Mouse (Mus musculus) kidney, embryonic 16.5 days (tissue): ENCODE measurements at regions not wholly inside any gene's neighbourhood (a gene's known extent, or its start where the extent isn't known, plus 50 kb on each side); places are given as distances from the start of the nearest gene placed in this dataset.

Source experiments
- ATAC-seq: fragments of 200-750 bp; cut with Nextera tagmentation; 2 replicates; pipeline ENCODE4 v1.8.0; 2017; ENCODE audit warnings: moderate TSS enrichment; ENCODE audit not compliant: low FRiP score, low TSS enrichment
- H3K27ac ChIP-seq: fragments of 300-500 bp; sonication (generic); 2 replicates; pipeline ENCODE4 v1.5.1; 2014; ENCODE audit warnings: low read length
- H3K27me3 ChIP-seq: fragments of 300-500 bp; sonication (generic); 2 replicates; pipeline ENCODE4 v1.6.1; 2014; ENCODE audit warnings: low read length, control low read depth, mixed read lengths; ENCODE audit not compliant: insufficient read depth
- H3K36me3 ChIP-seq: fragments of 300-500 bp; sonication (generic); 2 replicates; pipeline ENCODE4 v1.6.1; 2014; ENCODE audit warnings: low read length, control low read depth, mixed read lengths; ENCODE audit not compliant: insufficient read depth
- H3K4me1 ChIP-seq: fragments of 300-500 bp; sonication (generic); 2 replicates; pipeline ENCODE4 v1.6.1; 2014; ENCODE audit warnings: low read length, control low read depth, mixed read lengths; ENCODE audit not compliant: insufficient read depth
- H3K4me2 ChIP-seq: fragments of 300-500 bp; sonication (generic); replicated peaks from 2 replicates; pipeline ENCODE4 v1.6.1; 2014; ENCODE audit warnings: low read depth, low read length
- H3K4me3 ChIP-seq: fragments of 300-500 bp; sonication (generic); 2 replicates; pipeline ENCODE4 v1.5.1; 2014; ENCODE audit warnings: mild to moderate bottlenecking, low read length
- H3K9ac ChIP-seq: fragments of 300-500 bp; sonication (generic); replicated peaks from 2 replicates; pipeline ENCODE4 v1.6.1; 2014; ENCODE audit warnings: low read length
- H3K9me3 ChIP-seq: fragments of 300-500 bp; sonication (generic); 2 replicates; pipeline ENCODE4 v1.6.1; 2016; ENCODE audit warnings: low read length, control low read depth
- WGBS: fragments of 180-500 bp; shearing (Covaris S2); extraction: QIAGEN DNeasy Blood & Tissue Kit; methylation state at CpG from one replicate; pipeline ENCODE4 v1.1.7; 2014; 5-methylcytosine and 5-hydroxymethylcytosine counted together

DNA sequence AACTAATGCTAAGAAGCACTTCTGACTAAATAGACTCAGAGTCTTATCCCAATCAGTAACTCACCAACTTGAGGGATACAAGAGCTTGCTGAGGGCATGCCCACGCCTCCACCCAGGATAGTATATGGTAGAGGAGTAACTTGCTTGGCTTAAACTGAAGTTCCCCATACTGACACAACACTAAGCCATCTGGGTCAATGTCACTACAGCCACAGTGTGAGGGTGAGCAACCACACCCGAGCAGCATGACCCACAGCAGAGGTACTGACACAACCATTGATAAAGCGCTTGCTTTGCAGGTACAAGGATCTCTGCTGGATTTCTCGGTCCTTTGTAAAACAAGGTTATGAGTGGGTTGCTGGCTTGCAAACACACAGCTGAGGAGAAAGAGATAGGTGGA, 312.2 kb downstream of the Gm11011 start:
- ATAC-seq: no peak
- Histone ChIP-seq H3K36me3 (no peaks in the 10 kb centered on the region), H3K27me3 (no peaks in the 10 kb centered on the region), H3K4me1 (no peaks in the 10 kb centered on the region), H3K27ac (no peak overlapping the region), H3K4me3 (no peak overlapping the region), H3K9me3 (peaks cover 3% of the 10 kb centered on the region; the same call in 1 of the 2 replicates), H3K9ac (no peak overlapping the region), H3K4me2 (no peak overlapping the region)
- 90% methylated on average over 4 of the region's 4 CpGs for WGBS

DNA sequence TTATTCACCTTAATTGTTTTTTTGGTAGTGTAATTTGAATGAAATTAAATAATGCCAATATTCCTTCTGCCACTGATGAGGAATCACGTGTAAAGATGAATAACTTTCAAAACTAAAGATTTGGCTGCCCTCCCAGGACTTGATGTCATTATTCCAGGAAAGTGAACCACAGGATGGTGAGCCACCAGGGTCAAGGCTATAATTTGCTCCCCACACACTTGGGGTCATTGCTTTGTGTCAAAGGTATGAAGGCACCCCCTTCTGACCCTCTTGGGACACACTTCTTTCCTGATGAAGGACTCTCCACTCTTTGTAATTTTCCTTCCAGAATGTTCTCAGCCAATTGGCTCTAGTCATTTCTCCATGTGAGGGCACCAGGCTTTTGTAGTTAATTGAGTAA, 313.4 kb downstream of the Gm11011 start:
- Histone ChIP-seq H3K4me1 (no peaks in the 10 kb centered on the region), H3K27me3 (no peaks in the 10 kb centered on the region), H3K9ac (no peak overlapping the region), H3K4me2 (no peak overlapping the region), H3K4me3 (no peak overlapping the region), H3K9me3 (peaks cover under 1% of the 10 kb centered on the region; the same call in 1 of the 2 replicates), H3K27ac (no peak overlapping the region), H3K36me3 (no peaks in the 10 kb centered on the region)
- WGBS: 76% methylated on average over 1 of the region's 1 CpGs
- ATAC-seq: no peak

DNA sequence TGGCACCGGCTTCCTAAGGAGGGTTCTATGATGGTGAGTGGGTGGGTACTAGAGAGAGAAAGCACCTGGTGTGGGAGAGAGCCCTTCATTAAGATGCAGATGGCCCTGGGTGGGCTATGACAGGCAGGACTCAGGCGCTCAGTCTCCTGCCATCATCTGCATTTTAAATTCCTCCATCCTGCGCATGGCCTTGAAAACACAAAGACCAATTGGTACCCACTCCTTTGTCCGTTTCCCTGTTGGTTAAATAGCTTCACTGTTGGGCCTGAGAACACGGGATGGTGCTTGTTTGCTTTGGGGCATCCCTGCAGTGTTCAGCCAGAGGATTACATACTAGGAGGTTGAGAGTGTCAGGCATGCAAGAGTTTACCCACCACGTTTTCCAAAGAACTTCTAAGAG, 314.9 kb downstream of the Gm11011 start:
- Histone ChIP-seq H3K9me3 (no peaks in the 10 kb centered on the region), H3K9ac (no peak overlapping the region), H3K4me3 (no peak overlapping the region), H3K4me1 (no peaks in the 10 kb centered on the region), H3K4me2 (no peak overlapping the region), H3K27ac (no peak overlapping the region), H3K27me3 (no peaks in the 10 kb centered on the region), H3K36me3 (no peaks in the 10 kb centered on the region)
- no peak for ATAC-seq
- 47% methylated on average over 6 of the region's 6 CpGs for WGBS

DNA sequence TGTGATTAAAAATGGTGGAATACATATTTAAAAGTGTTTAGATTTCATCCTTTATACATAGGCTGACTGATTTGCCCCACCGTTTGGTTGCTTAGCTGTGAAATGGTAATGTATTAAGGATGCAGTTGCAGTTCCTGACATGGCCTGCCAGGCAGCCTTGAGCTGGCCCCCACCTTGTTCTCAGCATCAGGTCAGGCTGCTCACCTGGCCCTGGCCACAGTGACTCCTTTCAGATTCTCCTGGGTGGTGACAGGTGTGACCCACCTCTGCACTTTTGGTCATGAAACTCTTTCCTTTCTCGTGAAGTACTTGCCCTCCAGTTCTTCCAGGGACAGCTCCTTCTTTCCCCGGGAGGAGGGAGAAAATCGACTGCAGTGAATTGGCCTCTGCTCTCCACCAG, 315.5 kb downstream of the Gm11011 start:
- H3K36me3 ChIP-seq: no peaks in the 10 kb centered on the region
- no peaks in the 10 kb centered on the region for H3K4me1 ChIP-seq
- H3K9me3 ChIP-seq: no peaks in the 10 kb centered on the region
- no peak for ATAC-seq
- H3K27ac ChIP-seq: no peak overlapping the region
- WGBS: 31% methylated on average over 4 of the region's 4 CpGs
- no peak overlapping the region for H3K9ac ChIP-seq
- no peak overlapping the region for H3K4me3 ChIP-seq
- H3K4me2 ChIP-seq: no peak overlapping the region
- H3K27me3 ChIP-seq: no peaks in the 10 kb centered on the region

DNA sequence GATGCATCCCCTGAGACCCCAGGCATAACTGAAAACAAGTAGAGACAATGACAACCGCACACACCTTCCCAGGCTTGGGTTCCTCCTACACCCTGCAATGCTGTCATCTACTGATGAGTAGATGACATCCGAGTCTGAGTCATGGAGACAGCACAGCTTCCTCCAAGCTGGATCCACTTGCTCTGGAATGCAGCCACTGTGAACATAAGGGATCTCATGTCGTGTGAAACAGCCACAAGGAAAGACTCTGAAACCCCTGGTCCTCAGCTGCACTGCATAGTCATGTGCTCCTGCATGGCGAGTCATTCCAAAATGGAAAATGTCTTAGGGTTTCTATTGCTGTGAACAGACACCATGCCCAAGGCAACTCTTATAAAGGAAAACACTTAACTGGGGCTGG, 305.2 kb upstream of the Zfp64 start:
- H3K4me2 ChIP-seq: no peak overlapping the region
- ATAC-seq: no peak
- 84% methylated on average over 4 of the region's 4 CpGs for WGBS

DNA sequence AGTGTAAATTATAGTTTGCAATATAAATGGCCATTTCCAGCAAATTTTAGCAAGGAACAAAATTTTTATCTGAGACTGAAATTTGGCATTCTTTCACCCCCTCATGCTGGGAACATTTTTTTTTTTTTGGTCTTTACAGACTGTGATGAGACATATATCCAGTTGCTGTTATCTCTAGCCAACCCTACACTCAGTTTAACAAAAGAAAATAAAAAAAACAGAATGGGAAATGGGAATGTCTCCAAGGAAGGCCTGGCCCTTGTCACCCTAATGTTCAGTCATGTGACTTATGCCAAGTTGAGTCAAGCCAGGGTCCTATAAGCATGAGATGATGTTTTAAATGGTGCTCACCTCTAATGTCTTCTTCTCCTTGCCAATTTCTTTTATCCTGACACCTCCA, 289.2 kb upstream of the Zfp64 start:
- Histone ChIP-seq H3K4me2 (no peak overlapping the region), H3K36me3 (no peaks in the 10 kb centered on the region), H3K9ac (no peak overlapping the region), H3K27me3 (no peaks in the 10 kb centered on the region), H3K4me3 (no peak overlapping the region), H3K27ac (no peak overlapping the region), H3K9me3 (0 out of 2 replicates have a peak, but pooled peaks cover 3% of the 10 kb centered on the region), H3K4me1 (no peaks in the 10 kb centered on the region; the same call in none of the 2 replicates)
- ATAC-seq: no peak

More for the DNA sequence above, 305.2 kb upstream of the Zfp64 start:
- Histone ChIP-seq H3K27ac (no peak overlapping the region), H3K4me1 (no peaks in the 10 kb centered on the region), H3K27me3 (no peaks in the 10 kb centered on the region), H3K36me3 (no peaks in the 10 kb centered on the region), H3K9me3 (no peaks in the 10 kb centered on the region), H3K9ac (no peak overlapping the region), H3K4me3 (no peak overlapping the region)

DNA sequence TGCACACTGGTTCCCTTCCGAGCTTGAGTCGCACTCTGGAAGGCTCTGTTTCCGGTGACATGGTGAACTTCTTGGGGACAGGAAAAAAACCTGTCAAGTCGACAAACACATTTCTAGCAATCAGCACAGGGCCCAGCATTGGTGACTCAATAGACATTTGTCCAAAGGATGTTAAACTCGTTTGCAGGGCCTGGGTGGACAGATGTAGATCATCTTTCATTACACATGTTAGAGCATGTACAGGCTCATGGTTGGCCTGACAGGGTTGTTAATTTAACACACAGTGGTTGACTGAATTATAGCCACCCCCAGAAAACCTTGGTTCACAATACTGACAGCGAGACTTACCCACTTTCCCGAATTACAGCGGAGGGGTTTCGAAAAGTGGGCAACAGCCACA, 288.6 kb upstream of the Zfp64 start:
- H3K36me3 ChIP-seq: no peaks in the 10 kb centered on the region
- no peak overlapping the region for H3K27ac ChIP-seq
- H3K4me3 ChIP-seq: no peak overlapping the region

DNA sequence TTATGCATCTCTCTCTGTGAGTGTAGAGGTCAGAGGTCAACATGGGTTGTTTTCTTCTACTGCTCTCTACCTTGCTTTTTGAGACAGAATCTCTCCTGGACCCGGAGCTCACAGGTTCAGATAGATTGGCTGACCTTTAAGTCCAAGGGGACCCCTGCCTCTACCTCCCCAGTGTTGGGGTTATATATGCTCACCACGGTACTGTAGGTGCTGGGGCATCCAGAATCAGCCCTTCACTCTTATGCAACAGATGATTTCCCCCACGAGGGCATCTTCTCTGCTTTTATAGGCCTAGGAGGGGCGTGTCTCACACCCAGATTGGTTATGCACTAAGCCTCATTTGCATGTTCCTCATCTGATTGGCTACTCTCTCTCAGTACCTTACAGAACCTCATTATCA, 282.5 kb upstream of the Zfp64 start:
- no peak for ATAC-seq
- no peak overlapping the region for H3K4me2 ChIP-seq
- no peaks in the 10 kb centered on the region for H3K9me3 ChIP-seq
- H3K36me3 ChIP-seq: no peaks in the 10 kb centered on the region
- no peaks in the 10 kb centered on the region; the same call in none of the 2 replicates for H3K4me1 ChIP-seq
- H3K27me3 ChIP-seq: no peaks in the 10 kb centered on the region
- no peak overlapping the region for H3K9ac ChIP-seq
- WGBS: 91% methylated on average over 4 of the region's 4 CpGs
- H3K27ac ChIP-seq: no peak overlapping the region
- no peak overlapping the region for H3K4me3 ChIP-seq

More for the DNA sequence above, 288.6 kb upstream of the Zfp64 start:
- Histone ChIP-seq H3K9ac (no peak overlapping the region), H3K4me1 (no peaks in the 10 kb centered on the region; the same call in none of the 2 replicates), H3K27me3 (no peaks in the 10 kb centered on the region), H3K9me3 (0 out of 2 replicates have a peak, but pooled peaks cover 3% of the 10 kb centered on the region), H3K4me2 (no peak overlapping the region)
- WGBS: 80% methylated on average over 9 of the region's 9 CpGs
- ATAC-seq: no peak

DNA sequence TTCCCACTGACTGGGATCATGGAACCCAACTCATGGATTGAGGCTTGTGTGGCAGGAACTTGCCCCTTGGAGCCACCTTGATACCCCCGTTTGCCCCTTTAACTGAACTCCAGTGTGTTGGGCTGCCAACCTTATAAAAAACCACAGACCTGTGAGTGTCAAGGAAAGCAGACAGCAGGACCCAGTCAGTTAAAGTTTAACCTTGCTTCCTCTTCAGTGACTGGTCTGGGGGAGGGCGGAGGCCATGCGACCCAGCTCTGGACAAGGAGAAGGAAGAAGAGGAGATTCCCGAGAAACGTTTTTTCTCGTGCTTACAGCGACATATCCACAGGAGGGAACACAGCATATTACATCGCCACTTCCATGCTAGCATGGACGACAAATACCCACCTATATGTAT, 281.9 kb upstream of the Zfp64 start:
- Histone ChIP-seq H3K4me1 (no peaks in the 10 kb centered on the region; the same call in none of the 2 replicates), H3K36me3 (no peaks in the 10 kb centered on the region), H3K9me3 (no peaks in the 10 kb centered on the region), H3K9ac (no peak overlapping the region), H3K27me3 (no peaks in the 10 kb centered on the region), H3K27ac (no peak overlapping the region), H3K4me2 (no peak overlapping the region), H3K4me3 (no peak overlapping the region)
- ATAC-seq: peak; percentile 65; the same call in 1 of the 2 replicates
- WGBS: 76% methylated on average over 9 of the region's 9 CpGs

DNA sequence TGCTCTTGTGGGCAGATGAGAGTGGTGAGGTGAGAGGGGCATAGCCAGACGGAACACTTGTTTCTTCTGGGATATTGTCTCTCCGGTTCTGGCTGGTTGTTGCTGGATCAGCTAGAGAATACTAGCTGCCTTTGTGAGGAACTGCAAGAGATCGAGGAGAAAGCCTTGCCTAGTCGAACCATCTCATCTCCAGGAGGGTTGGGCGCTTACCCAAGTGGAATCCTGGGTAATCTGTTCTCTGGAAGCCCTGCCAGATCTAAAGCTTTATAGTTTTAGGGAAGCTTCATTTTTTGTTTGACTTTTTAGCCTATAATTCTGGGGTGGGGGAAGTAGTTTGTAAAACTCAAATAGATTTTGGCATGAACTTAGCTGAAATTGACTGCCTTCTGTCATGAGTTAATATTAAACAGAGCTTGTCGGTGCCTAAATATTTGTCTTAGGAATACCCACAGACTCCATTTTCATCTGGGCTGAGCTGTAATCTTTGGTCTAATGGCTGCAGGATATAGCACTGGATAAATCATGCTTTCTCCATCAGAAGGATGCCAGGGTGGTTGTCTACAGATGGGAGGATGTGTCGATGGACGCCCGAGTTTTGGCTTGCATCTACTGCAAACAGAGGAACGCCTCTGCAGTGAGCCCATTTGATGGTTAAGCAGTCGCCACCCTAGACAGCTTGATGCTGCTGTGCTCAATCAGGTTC, 279.1 kb upstream of the Zfp64 start:
- H3K4me1 ChIP-seq: no peaks in the 10 kb centered on the region
- H3K27me3 ChIP-seq: no peaks in the 10 kb centered on the region
- H3K4me2 ChIP-seq: no peak overlapping the region
- WGBS: 77% methylated on average over 11 of the region's 11 CpGs
- H3K9ac ChIP-seq: no peak overlapping the region
- H3K9me3 ChIP-seq: no peaks in the 10 kb centered on the region
- H3K27ac ChIP-seq: no peak overlapping the region
- no peaks in the 10 kb centered on the region for H3K36me3 ChIP-seq
- no peak overlapping the region for H3K4me3 ChIP-seq
- no peak for ATAC-seq
